Mouse (Mus musculus) thymus, adult 2 months (tissue): ENCODE data around the gene Tmem232.

Experiments used
- CTCF ChIP-seq: fragments of 200-500 bp; IDR thresholded peaks from 2 replicates; pipeline ENCODE4 v1.5.1; 2012; ENCODE audit warnings: mild to moderate bottlenecking, control low read depth, low read length, moderate library complexity, borderline replicate concordance; ENCODE audit not compliant: control insufficient read depth, poor library complexity, insufficient read depth; ENCODE audit errors: extremely low read depth
- POLR2A ChIP-seq: fragments of 200-500 bp; IDR thresholded peaks from 2 replicates; pipeline ENCODE4 v1.6.1; 2012; ENCODE audit warnings: mild to moderate bottlenecking, low read length, control low read depth, moderate library complexity; ENCODE audit not compliant: control insufficient read depth, poor library complexity, insufficient read depth; ENCODE audit errors: extremely low read depth

GRCm38 (mm10) chr17:65581440-65581839 lies 40.9 kb upstream of the Tmem232 start:
- no peak for TF ChIP-seq POLR2A
- TF ChIP-seq CTCF, result no peak
